Mouse (Mus musculus): ENCODE measurements around the gene Mup6.
"Not testable (repeated sequence)": the region's sequence is repeated elsewhere in the genome, so short reads cannot be mapped to it uniquely, and the experiment has no call there.

Gene Mup6

DNA sequence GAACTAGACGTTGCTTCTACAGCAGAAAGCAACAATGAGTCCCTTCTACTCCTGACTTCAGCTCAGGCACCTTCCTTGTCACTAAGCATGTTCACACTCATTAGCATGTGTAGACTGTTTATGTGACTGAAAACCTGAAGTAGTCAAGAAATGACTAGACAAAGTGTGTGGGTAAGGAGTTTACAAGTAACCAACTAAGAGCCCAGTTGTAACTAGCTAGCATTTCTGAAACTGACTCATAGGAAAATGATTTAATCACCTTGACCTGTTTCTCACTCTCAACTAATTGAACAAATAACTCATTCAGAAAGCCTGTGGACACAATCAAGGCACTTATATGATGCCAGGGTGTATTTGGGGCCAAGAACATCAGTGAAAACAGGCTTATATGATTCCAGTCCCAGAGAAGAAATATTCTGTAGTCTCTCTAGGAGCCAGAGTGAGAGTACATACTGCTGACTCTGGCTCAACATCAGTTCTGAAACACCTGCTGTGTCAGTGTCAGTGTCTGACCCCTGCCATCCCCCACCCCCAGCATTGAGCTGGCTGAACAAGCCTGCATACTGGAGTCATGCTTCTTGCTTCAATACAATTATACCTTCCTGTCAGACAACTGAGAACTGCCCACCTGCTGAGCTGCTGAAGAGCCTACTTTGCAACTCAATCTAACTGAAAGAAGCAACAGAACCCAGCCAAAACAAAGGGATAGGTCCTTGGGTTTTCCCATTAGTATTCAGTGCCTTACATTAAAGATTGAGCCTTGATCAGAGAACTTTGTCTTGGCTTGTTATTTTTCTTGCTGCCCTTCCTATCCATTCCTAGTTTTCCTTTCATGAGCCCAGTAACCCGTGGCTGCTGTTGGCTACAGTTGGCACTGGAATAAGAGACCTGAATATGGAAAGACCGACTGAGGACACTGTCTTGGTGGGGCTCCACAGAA, at the start of gene Mup6:
Gene Mup6, plus strand, starts transcription at position 890 of the 940 bp plus-strand sequence.
- in situ Hi-C loops (cut with MboI, MseI), result no loop called here

DNA sequence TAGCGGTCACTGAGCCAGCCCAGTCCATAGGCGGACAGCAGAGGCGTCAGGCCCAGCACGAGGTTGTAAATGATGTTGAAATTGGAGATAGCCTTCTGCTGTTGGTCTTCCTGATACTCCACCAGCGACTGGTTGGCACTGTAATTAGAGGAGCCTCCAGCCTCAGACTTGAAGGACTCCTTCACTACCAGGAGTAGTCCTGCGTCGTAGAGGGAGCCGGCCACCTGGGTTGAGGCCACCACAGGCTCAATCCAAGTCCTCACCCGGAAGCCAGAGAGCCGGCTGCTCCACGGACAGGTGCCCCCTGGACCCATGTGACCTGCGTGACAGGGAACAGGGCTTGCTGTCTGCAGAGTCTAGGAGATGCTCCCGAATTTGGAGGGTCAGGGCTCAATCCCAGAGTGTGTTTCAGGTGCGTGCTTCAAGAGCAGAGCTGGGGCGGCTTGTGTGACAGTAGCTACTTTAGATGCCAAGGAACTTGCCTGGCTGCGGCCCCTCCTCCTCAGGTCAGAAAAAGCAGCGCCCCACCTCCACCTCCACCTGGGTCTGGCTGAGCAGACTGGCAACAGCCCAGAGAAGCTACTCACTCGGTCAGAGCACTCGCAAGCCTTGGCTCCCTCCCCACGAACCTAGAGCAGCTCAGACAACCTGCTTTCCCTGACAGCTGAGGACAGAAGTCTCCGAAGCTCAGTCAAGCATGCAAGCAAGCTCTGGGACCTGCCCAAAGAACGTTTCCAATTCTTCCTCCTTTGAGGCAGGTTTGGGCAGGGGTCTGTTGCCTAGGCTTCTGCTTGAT, 49.3 kb upstream of the Mup6 start, which contains the start of gene Slc46a2:
Gene Slc46a2, minus strand, starts transcription at position 449 of the 796 bp plus-strand sequence.
- in situ Hi-C loops (cut with MboI, MseI), result no loop called here

DNA sequence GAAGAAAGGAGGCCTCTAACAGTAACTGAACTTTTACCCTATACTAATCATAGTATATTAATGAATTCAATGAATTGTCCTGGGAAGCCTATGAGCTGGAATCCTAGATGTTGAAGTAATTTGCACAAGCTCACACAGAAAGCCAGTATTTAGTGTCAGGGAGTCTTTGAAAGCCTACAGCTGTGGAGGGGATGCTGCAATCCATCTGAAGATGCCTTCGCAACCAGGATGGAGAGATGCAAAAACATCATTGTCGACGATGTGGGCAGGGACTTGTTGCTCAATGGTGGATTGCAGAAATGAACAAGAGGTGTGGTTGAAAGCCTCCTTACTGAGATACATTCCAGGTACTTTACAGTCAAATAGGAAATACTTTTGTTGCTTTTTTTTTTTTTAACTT, 46.1 kb upstream of the Mup6 start:
- in situ Hi-C loops (cut with MboI, MseI), result no loop called here

DNA sequence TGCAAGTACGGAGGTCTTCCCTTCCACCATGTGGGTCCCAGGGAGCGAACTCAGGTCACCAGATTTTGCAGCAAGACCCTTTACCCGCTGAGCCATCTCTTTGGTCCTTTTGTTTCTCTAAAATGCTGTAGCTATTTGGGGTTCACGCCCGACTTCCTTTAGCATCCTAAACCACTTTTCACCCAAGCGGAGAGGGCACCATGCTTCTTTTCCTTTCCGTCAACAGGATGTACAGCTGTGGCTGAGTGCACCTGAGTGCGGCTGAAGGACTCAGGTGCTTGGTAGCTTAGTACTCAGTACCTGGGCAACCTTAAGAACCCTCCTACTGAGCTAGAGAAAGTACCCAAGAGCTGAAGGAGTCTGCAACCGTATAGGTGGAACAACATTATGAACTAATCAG, 39.0 kb upstream of the Mup6 start:
- in situ Hi-C loops (cut with MboI, MseI), result no loop called here

DNA sequence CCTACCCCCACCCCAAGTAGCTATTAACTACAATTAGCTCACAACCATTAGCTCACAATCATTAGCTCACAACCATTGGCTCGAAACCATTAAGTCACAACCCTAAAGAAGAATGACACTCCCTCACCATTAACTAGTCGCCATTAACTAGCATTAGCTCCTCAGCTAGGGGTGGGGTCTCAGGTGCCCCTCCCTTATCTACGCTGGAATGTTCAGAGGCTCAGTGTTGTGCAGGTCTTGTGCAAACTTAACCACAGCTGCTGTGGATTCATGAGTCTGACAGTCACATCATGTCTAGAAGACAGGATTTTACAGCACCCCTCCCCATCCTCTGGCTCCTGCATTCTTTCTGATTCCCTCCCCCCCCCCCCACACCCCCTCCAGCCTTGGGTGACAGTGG, 36.4 kb upstream of the Mup6 start:
- in situ Hi-C loops (cut with MboI, MseI), result no loop called here

DNA sequence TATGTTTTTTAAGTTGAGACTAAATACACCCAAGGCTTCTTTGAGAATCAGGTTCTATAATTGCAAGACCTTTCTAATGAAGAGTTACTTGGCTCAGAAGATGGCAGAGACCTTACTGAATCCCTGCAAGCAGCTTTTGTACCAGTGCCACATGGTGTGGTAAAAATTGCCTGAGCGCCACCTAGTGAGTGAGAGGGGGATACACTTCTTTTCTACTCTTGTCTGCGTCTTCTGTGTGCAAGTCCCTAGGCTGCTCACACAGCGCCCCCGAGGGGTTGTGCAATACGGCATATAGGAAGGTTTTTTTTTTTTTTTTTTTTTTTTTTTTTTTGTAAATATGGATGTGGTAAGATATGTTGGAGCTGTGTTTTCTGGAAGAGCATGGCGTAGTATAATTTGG, 35.7 kb upstream of the Mup6 start:
- in situ Hi-C loops (cut with MboI, MseI), result no loop called here

DNA sequence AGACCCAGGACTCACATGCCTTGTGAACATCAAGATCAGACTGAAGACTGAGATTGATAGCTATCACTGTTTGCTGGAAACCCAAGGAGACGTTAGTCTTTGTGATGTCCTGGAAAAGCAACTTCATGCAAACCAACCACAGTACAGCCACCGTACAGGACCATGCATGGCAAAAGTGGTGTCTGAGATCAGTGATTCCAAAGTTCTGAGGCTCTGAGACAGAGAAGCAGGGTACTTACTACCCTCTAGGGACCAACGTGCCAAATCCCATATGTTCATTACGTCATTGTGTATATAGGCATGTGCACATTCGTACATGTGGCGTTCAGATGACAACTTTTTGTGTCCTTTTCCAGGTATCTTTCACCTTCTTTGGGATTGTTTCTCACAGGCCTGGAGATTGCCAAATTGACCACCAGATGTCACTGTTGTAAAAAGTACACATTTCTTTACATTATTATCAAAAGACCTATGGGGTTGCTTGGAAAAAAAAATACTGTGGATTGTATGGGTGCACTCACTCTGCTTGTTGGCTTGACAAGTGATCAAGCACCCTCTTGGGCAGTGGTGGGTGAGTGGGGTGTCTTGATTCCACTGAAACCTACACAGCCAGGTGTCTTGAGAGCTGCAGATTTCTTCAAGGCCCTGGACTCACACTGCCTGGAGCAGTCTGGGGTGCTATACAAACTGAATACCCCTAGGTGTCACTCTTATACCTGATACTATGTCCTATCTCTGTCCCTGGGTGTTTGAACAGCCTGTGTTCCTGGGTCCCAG, 31.4 kb upstream of the Mup6 start:
- in situ Hi-C loops (cut with MboI, MseI), result no loop called here

DNA sequence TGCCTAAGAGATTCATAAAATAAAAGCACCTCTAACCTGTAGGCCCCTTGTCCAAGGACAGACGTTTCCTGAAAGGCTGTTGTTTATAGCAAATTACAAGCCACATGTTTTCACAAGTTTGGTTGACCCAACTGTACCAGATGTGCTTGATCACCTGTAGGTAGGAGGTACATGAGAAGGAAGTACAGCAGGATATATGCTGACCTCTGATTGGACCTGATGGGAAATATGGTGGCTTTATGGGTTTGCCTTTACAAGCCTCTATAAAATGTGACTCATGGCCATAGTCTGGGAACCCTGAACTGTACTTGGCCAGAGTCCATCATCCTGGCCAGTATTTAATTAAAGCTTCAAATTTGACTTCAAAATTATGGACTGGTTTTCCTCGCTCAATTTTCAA, 26.6 kb upstream of the Mup6 start:
- in situ Hi-C loops (cut with MboI, MseI), result no loop called here

DNA sequence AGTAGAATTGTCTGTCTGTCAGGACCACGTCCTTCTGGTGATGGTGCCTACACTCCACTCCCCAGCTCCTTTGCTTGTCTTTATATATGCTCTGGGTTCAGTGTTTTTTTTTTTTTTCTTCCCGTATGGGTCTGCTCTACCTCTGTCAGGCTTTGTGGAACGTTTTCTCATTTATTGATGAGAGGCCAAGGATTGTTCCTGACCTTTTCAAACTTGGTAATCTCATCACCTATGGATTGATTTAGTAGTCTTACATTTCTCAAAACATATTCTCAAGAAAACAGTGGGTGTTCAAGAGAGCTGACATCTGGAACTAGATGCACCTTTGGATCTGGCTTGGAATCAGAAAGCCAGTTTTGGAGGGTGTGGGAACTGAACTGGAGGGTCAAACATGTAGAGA, 3.5 kb upstream of the Mup6 start, which contains the start of gene Mup4:
Gene Mup4, minus strand, starts transcription at position 101 of the 400 bp plus-strand sequence.
- in situ Hi-C loops (cut with MboI, MseI), result no loop called here

DNA sequence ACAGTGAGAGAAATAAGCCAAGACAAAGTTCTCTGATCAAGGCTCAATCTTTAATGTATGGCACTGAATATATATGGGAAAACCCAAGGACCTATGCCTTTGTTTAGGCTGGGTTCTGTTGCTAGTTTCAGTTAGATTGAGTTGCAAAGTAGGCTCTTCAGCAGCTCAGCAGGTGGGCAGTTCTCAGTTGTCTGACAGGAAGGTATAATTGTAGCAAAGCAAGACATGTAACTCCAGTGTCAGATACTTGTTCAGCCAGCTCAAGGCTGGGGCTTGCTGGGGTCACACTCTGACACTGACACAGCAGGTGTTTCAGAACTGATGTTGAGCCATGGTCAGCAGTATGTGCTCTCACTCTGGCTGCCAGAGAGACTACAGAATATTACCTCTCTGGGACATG, 33.8 kb downstream of the Mup6 start:
- in situ Hi-C loops (cut with MboI, MseI), result not testable (repeated sequence)

DNA sequence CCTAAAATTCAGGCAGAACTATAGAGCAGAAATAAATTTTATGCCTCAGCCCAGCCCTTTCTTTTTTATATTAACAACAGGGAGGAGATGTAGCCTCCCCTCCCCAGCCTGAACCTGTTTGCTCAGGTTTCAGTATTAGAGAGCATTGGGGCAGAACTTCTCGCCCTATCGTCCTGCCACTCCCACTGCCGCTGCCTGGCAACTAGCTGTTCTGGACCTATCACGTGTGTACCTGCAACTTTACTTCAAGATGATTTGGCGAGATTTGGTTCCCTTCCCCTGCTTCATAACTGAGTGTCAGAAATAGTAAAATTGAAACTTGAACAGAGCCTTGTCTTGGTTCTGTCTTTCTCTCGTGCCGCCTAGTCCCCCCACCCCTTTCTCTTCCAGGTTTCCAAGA, 56.0 kb downstream of the Mup6 start:
- in situ Hi-C loops (cut with MboI, MseI), result loop anchor here (25.0 kb wide), 1 partner anchor 1317 kb away; no protein-coding TSS in a partner anchor

DNA sequence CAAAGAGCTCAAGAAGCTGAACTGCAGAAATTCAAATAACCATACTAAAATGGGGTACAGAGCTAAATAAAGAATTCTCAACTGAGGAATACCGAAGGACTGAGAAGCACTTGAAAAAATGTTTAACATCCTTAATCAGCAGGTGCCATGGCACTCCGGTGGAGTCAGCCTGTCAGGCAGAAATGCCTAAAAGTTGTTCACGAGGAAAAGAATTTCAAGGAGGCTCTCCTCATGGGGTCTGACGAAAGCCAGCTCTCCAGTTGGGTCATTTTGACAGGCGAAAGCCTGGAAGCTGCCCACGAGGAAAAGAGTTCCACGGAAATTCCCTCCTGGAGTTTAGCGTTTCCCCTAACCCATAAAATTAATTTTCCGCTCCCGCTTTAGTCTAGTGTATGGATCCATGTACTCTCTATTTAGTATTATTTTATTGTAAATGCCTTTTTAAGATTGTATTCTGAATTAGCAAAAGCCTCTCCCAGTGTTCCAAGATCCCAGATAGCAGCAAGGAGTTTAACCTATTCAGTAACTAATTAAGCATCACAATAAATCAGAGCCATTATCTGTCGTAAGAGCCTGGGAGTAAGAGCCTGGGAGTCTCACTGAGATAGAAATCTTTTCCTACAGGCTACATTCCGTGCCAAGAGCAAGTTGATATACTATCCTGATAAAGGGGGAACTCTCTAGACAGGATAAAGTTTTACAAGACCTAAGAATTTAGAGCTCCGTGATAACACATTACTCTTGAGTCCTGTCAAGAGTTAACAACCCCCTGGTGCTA, 65.4 kb downstream of the Mup6 start:
- in situ Hi-C loops (cut with MboI, MseI), result loop anchor here (5.0 to 10.0 kb wide), 2 partner anchors 233 to 335 kb away; no protein-coding TSS in a partner anchor

Data from T-helper 2 cell (primary cell).